Mouse (Mus musculus) stomach, postnatal 0 days (tissue): Measurements from ENCODE around the gene Slco1c1.

ENCODE experiments used
- CTCF ChIP-seq: IDR thresholded peaks from 2 replicates; pipeline ENCODE4 v1.5.1; 2016; ENCODE audit warnings: antibody characterized with exemption, low read depth, mild to moderate bottlenecking, moderate library complexity
- EP300 ChIP-seq: optimal IDR thresholded peaks from 2 replicates; pipeline ENCODE3; 2016; ENCODE audit warnings: antibody characterized with exemption

- TF ChIP-seq CTCF (no peak), EP300 (no peak)
These were observed 17.0 kb downstream of the Slco1c1 start for GRCm38 (mm10) chr6:141541136-141541535.
